Mouse (Mus musculus): ENCODE data around the gene Eif4ebp2. TPM values are rescaled to one million over a fixed set of nuclear protein-coding genes. Genes with fewer than 3 reads are reported as not detected.
"Not testable (repeated sequence)": the region's sequence is repeated elsewhere in the genome, so short reads cannot be mapped to it uniquely, and the experiment has no call there.

Gene Eif4ebp2
- polyA plus RNA-seq, 1 experiment: 44.4 TPM

GRCm38 (mm10) chr10:61457182-61457581 is 4.7 kb upstream of the Eif4ebp2 start:
- Histone ChIP-seq H3K27me3 (ENCODE audit: control insufficient read depth, insufficient read depth, insufficient read length) (no peaks in the 10 kb centered on the region), H3K36me3 (ENCODE audit: control insufficient read depth, insufficient read depth) (no peaks in the 10 kb centered on the region), H3ac (ENCODE audit: control insufficient read depth, insufficient read length) (no peak overlapping the region), H3K79me2 (ENCODE audit: control insufficient read depth, insufficient read depth) (peaks cover 2% of the 10 kb centered on the region), H3K4me2 (ENCODE audit: low read depth) (no peak overlapping the region), H3K4me3 (no peak overlapping the region)
- no peak for TF ChIP-seq USF1 (IDR thresholded peaks at IDR 0.05; ENCODE audit: low read depth)
- TF ChIP-seq TCF3 (IDR thresholded peaks at IDR 0.05; ENCODE audit: insufficient read length, low read depth): no peak
- no peak for TF ChIP-seq REST (IDR thresholded peaks at IDR 0.05; ENCODE audit: insufficient read depth, insufficient read length)
- no peak for TF ChIP-seq POLR2A (IDR thresholded peaks at IDR 0.05; ENCODE audit: insufficient read length, low read depth)
- TF ChIP-seq CEBPB (IDR thresholded peaks at IDR 0.05; ENCODE audit: insufficient read depth, poor library complexity, severe bottlenecking): no peak
- no peak for TF ChIP-seq MYOG (IDR thresholded peaks at IDR 0.05; ENCODE audit: control insufficient read depth in 1 of 3, insufficient read depth in 1 of 3, insufficient read length in 2 of 3, low read depth in 2 of 3)
- TF ChIP-seq POLR2AphosphoS2 (IDR thresholded peaks at IDR 0.05; ENCODE audit: insufficient read length, low read depth): no peak
- TF ChIP-seq SRF (IDR thresholded peaks at IDR 0.05; ENCODE audit: control insufficient read depth, insufficient read length, low read depth): no peak
- TF ChIP-seq MAX (IDR thresholded peaks at IDR 0.05; ENCODE audit: low read depth): no peak
- no peak for TF ChIP-seq TCF12 (IDR thresholded peaks at IDR 0.05; ENCODE audit: insufficient read depth, poor library complexity, severe bottlenecking)

GRCm38 (mm10) chr10:61453171-61453570 is 710 bp upstream of the Eif4ebp2 start:
- Histone ChIP-seq H3K4me2 (ENCODE audit: low read depth) (peak overlapping the region; percentile 35), H3K4me3 (peak overlapping the region; percentile 82), H3K79me2 (ENCODE audit: control insufficient read depth, insufficient read depth) (peaks cover 42% of the 10 kb centered on the region)
- not testable (repeated sequence) for H3K27me3 ChIP-seq (ENCODE audit: control insufficient read depth, insufficient read depth, insufficient read length); H3ac ChIP-seq (ENCODE audit: control insufficient read depth, insufficient read length); H3K36me3 ChIP-seq (ENCODE audit: control insufficient read depth, insufficient read depth)

- peak overlapping the region; percentile 82 for H3K4me3 ChIP-seq
- H3ac ChIP-seq (ENCODE audit: control insufficient read depth, insufficient read length): peak overlapping the region; percentile 64
- TF ChIP-seq SRF (IDR thresholded peaks at IDR 0.05; ENCODE audit: control insufficient read depth, insufficient read length, low read depth): no peak
- TF ChIP-seq MYOD1 (IDR thresholded peaks at IDR 0.05; ENCODE audit: control insufficient read depth in 1 of 3, insufficient read length in 2 of 3, low read depth in 2 of 3): peak in 1 of 3 experiments; percentile 40
- no peak for TF ChIP-seq TCF12 (IDR thresholded peaks at IDR 0.05; ENCODE audit: insufficient read depth, poor library complexity, severe bottlenecking)
- no peak for TF ChIP-seq TCF3 (IDR thresholded peaks at IDR 0.05; ENCODE audit: insufficient read length, low read depth)
- no peak for TF ChIP-seq POLR2AphosphoS2 (IDR thresholded peaks at IDR 0.05; ENCODE audit: insufficient read length, low read depth)
- TF ChIP-seq MYOG (IDR thresholded peaks at IDR 0.05; ENCODE audit: control insufficient read depth in 1 of 3, insufficient read depth in 1 of 3, insufficient read length in 2 of 3, low read depth in 2 of 3): peak in 1 of 3 experiments; percentile 47
- H3K36me3 ChIP-seq (ENCODE audit: control insufficient read depth, insufficient read depth): no peaks in the 10 kb centered on the region
- H3K79me2 ChIP-seq (ENCODE audit: control insufficient read depth, insufficient read depth): peaks cover 53% of the 10 kb centered on the region
- H3K4me2 ChIP-seq (ENCODE audit: low read depth): peak overlapping the region; percentile 94
- no peaks in the 10 kb centered on the region for H3K27me3 ChIP-seq (ENCODE audit: control insufficient read depth, insufficient read depth, insufficient read length)
Observed at GRCm38 (mm10) chr10:61451931-61452617, 387 bp downstream of the Eif4ebp2 start.

GRCm38 (mm10) chr10:61451463-61451930 is 964 bp downstream of the Eif4ebp2 start:
- H3K4me2 ChIP-seq (ENCODE audit: low read depth): peak overlapping the region; percentile 94
- no peaks in the 10 kb centered on the region for H3K36me3 ChIP-seq (ENCODE audit: control insufficient read depth, insufficient read depth)
- H3K4me3 ChIP-seq: peak overlapping the region; percentile 82
- H3K27me3 ChIP-seq (ENCODE audit: control insufficient read depth, insufficient read depth, insufficient read length): no peaks in the 10 kb centered on the region
- H3K79me2 ChIP-seq (ENCODE audit: control insufficient read depth, insufficient read depth): peaks cover 59% of the 10 kb centered on the region
- TF ChIP-seq MAX (IDR thresholded peaks at IDR 0.05; ENCODE audit: low read depth) (no peak), REST (IDR thresholded peaks at IDR 0.05; ENCODE audit: insufficient read depth, insufficient read length) (no peak), TCF3 (IDR thresholded peaks at IDR 0.05; ENCODE audit: insufficient read length, low read depth) (no peak), TCF12 (IDR thresholded peaks at IDR 0.05; ENCODE audit: insufficient read depth, poor library complexity, severe bottlenecking) (no peak), CEBPB (IDR thresholded peaks at IDR 0.05; ENCODE audit: insufficient read depth, poor library complexity, severe bottlenecking) (peak; percentile 63; the same call in 1 of the 2 replicates), SRF (IDR thresholded peaks at IDR 0.05; ENCODE audit: control insufficient read depth, insufficient read length, low read depth) (no peak), MYOD1 (IDR thresholded peaks at IDR 0.05; ENCODE audit: control insufficient read depth in 1 of 3, insufficient read length in 2 of 3, low read depth in 2 of 3) (no peak)
- H3ac ChIP-seq (ENCODE audit: control insufficient read depth, insufficient read length): peak overlapping the region; percentile 64

- no peak overlapping the region for H3ac ChIP-seq (ENCODE audit: control insufficient read depth, insufficient read length)
- no peaks in the 10 kb centered on the region for H3K36me3 ChIP-seq (ENCODE audit: control insufficient read depth, insufficient read depth)
- H3K4me3 ChIP-seq: no peak overlapping the region
- no peaks in the 10 kb centered on the region for H3K27me3 ChIP-seq (ENCODE audit: control insufficient read depth, insufficient read depth, insufficient read length)
- no peak overlapping the region for H3K4me2 ChIP-seq (ENCODE audit: low read depth)
- TF ChIP-seq MAX (IDR thresholded peaks at IDR 0.05; ENCODE audit: low read depth) (no peak), E2F4 (IDR thresholded peaks at IDR 0.05; ENCODE audit: insufficient read depth) (no peak), SRF (IDR thresholded peaks at IDR 0.05; ENCODE audit: control insufficient read depth, insufficient read length, low read depth) (no peak), TCF12 (IDR thresholded peaks at IDR 0.05; ENCODE audit: insufficient read depth, poor library complexity, severe bottlenecking) (no peak), USF1 (IDR thresholded peaks at IDR 0.05; ENCODE audit: low read depth) (no peak), TCF3 (IDR thresholded peaks at IDR 0.05; ENCODE audit: insufficient read length, low read depth) (no peak), POLR2A (IDR thresholded peaks at IDR 0.05; ENCODE audit: insufficient read length, low read depth) (no peak), MYOD1 (IDR thresholded peaks at IDR 0.05; ENCODE audit: control insufficient read depth in 1 of 3, insufficient read length in 2 of 3, low read depth in 2 of 3) (no peak), REST (IDR thresholded peaks at IDR 0.05; ENCODE audit: insufficient read depth, insufficient read length) (no peak), POLR2AphosphoS2 (IDR thresholded peaks at IDR 0.05; ENCODE audit: insufficient read length, low read depth) (no peak), MYOG (IDR thresholded peaks at IDR 0.05; ENCODE audit: control insufficient read depth in 1 of 3, insufficient read depth in 1 of 3, insufficient read length in 2 of 3, low read depth in 2 of 3) (no peak), CEBPB (IDR thresholded peaks at IDR 0.05; ENCODE audit: insufficient read depth, poor library complexity, severe bottlenecking) (no peak)
- peaks cover 86% of the 10 kb centered on the region for H3K79me2 ChIP-seq (ENCODE audit: control insufficient read depth, insufficient read depth)
Observed at GRCm38 (mm10) chr10:61448834-61449233, 3.6 kb downstream of the Eif4ebp2 start.
